Mouse (Mus musculus) liver, embryonic 16.5 days (tissue): ENCODE results near the gene Hoxa5. TPM values are rescaled to one million over a fixed set of nuclear protein-coding genes. Genes with fewer than 3 reads are reported as not detected.

Experiments used
- ATAC-seq: fragments of 200-750 bp; cut with Nextera tagmentation; 2 replicates; pipeline ENCODE4 v1.8.0; 2017; ENCODE audit warnings: low read depth, mild to moderate bottlenecking, moderate number of reproducible peaks, moderate library complexity
- H3K27ac ChIP-seq: fragments of 300-500 bp; sonication (generic); 2 replicates; pipeline ENCODE4 v1.5.1; 2014; ENCODE audit warnings: mild to moderate bottlenecking, low read length
- H3K27me3 ChIP-seq: fragments of 300-500 bp; sonication (generic); 2 replicates; pipeline ENCODE4 v1.6.1; 2014; ENCODE audit warnings: low read depth, low read length, mixed read lengths; ENCODE audit not compliant: control insufficient read depth, insufficient read depth
- H3K36me3 ChIP-seq: fragments of 300-500 bp; sonication (generic); 2 replicates; pipeline ENCODE4 v1.6.1; 2014; ENCODE audit warnings: mild to moderate bottlenecking; ENCODE audit not compliant: control insufficient read depth, insufficient read depth
- H3K4me1 ChIP-seq: fragments of 300-500 bp; sonication (generic); 2 replicates; pipeline ENCODE4 v1.6.1; 2014; ENCODE audit warnings: low read depth, low read length, mixed read lengths; ENCODE audit not compliant: control insufficient read depth
- H3K4me2 ChIP-seq: fragments of 300-500 bp; sonication (generic); 2 replicates; pipeline ENCODE4 v1.6.1; 2014; ENCODE audit warnings: low read depth, low read length, mixed read lengths
- H3K4me3 ChIP-seq: fragments of 300-500 bp; sonication (generic); 2 replicates; pipeline ENCODE4 v1.5.1; 2014; ENCODE audit warnings: low read depth, mild to moderate bottlenecking, low read length
- H3K9ac ChIP-seq: fragments of 300-500 bp; sonication (generic); 2 replicates; pipeline ENCODE4 v1.6.1; 2014; ENCODE audit warnings: low read depth, low read length
- H3K9me3 ChIP-seq: fragments of 300-500 bp; sonication (generic); replicated peaks from 2 replicates; pipeline ENCODE4 v1.6.1; 2016; ENCODE audit warnings: low read length; ENCODE audit not compliant: control insufficient read depth
- WGBS: fragments of 180-500 bp; shearing (Covaris S2); extraction: QIAGEN DNeasy Blood & Tissue Kit; methylation state at CpG from one replicate; pipeline ENCODE4 v1.1.7; 2014; ENCODE audit not compliant: insufficient replicate concordance; 5-methylcytosine and 5-hydroxymethylcytosine counted together
- polyA plus RNA-seq: library from polyadenylated mRNA; unstranded; fragments of >200 nt; fragmentation: Nextera tagmentation; extraction: Ambion mirVana; gene quantifications from 2 replicates; pipeline ENCODE4 v1.2.1, GENCODE M21; 2015

Hoxa5 gene
- polyA plus RNA-seq, 1 experiment from 2014 or later, result 0.68 TPM

GRCm38 (mm10) chr6:52229558-52230416, 25.4 kb upstream of the Hoxa5 start:
- H3K27me3 ChIP-seq, result peaks cover 96% of the 10 kb centered on the region
- no peak overlapping the region for H3K4me2 ChIP-seq
- WGBS, result 1% methylated on average over 43 of the region's 44 CpGs
- no peaks in the 10 kb centered on the region for H3K4me1 ChIP-seq
- H3K27ac ChIP-seq, result no peak overlapping the region
- no peak overlapping the region for H3K4me3 ChIP-seq
- no peak overlapping the region for H3K9ac ChIP-seq
- no peaks in the 10 kb centered on the region for H3K36me3 ChIP-seq
- no peak for ATAC-seq
- H3K9me3 ChIP-seq, result no peaks in the 10 kb centered on the region

- Histone ChIP-seq H3K27ac (no peak overlapping the region), H3K4me3 (no peak overlapping the region), H3K9ac (no peak overlapping the region), H3K4me1 (no peaks in the 10 kb centered on the region), H3K36me3 (no peaks in the 10 kb centered on the region), H3K4me2 (no peak overlapping the region), H3K9me3 (no peaks in the 10 kb centered on the region), H3K27me3 (peaks cover 96% of the 10 kb centered on the region)
- WGBS, result 2% methylated on average over 38 of the region's 38 CpGs
- ATAC-seq, result no peak
Observed at GRCm38 (mm10) chr6:52228475-52229465, 24.4 kb upstream of the Hoxa5 start.

DNA sequence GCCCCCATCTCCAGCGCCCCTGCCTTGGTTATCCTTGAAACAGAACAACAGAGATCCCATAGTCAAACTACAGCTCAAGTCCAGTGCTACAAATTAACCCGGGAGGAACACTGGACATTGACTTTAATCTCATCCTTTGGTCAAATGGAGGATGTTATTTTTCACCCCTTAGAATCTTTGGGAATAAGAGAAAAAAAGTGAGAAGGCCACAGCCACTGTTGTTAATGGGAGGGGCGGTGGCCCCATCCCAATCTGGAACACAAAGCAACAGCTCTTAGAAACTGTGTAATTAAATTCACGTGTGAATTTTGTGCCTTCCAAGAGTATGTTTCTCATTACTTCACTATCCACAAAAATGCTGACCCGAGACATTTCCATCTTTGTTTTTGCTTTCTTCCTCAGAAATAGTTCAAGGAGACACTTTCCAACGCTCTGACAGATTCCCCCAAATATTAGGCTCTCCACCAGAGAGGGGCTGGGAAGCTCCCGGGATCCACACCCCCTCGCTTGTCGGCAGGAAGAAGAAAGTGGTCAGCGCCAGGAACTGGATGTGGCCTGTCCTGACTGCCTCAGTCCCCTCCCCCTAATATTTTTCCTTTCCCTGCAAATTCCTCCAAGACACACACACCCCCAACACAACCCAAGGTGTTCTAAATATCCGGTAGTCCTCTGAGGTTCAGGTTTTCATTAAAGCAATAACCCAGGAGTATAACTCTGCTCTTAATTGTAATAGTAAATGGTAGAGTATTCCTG, 23.3 kb upstream of the Hoxa5 start:
- ATAC-seq, result no peak
- WGBS, result 20% methylated on average over 11 of the region's 11 CpGs
- Histone ChIP-seq H3K36me3 (no peaks in the 10 kb centered on the region), H3K4me3 (no peak overlapping the region), H3K9ac (no peak overlapping the region), H3K9me3 (no peaks in the 10 kb centered on the region), H3K4me1 (no peaks in the 10 kb centered on the region), H3K27me3 (peaks cover 96% of the 10 kb centered on the region), H3K4me2 (no peak overlapping the region), H3K27ac (no peak overlapping the region)

GRCm38 (mm10) chr6:52226569-52227257, 22.3 kb upstream of the Hoxa5 start:
- Histone ChIP-seq H3K9ac (no peak overlapping the region), H3K27me3 (peaks cover 96% of the 10 kb centered on the region), H3K4me3 (no peak overlapping the region), H3K4me2 (0 out of 2 replicates have a peak overlapping the region, but pooled peaks have one; percentile 3), H3K9me3 (no peaks in the 10 kb centered on the region), H3K27ac (no peak overlapping the region), H3K36me3 (no peaks in the 10 kb centered on the region), H3K4me1 (no peaks in the 10 kb centered on the region)
- 7% methylated on average over 26 of the region's 26 CpGs for WGBS
- no peak for ATAC-seq

GRCm38 (mm10) chr6:52225612-52226568, 21.5 kb upstream of the Hoxa5 start:
- peaks cover 98% of the 10 kb centered on the region for H3K27me3 ChIP-seq
- no peak overlapping the region for H3K9ac ChIP-seq

DNA sequence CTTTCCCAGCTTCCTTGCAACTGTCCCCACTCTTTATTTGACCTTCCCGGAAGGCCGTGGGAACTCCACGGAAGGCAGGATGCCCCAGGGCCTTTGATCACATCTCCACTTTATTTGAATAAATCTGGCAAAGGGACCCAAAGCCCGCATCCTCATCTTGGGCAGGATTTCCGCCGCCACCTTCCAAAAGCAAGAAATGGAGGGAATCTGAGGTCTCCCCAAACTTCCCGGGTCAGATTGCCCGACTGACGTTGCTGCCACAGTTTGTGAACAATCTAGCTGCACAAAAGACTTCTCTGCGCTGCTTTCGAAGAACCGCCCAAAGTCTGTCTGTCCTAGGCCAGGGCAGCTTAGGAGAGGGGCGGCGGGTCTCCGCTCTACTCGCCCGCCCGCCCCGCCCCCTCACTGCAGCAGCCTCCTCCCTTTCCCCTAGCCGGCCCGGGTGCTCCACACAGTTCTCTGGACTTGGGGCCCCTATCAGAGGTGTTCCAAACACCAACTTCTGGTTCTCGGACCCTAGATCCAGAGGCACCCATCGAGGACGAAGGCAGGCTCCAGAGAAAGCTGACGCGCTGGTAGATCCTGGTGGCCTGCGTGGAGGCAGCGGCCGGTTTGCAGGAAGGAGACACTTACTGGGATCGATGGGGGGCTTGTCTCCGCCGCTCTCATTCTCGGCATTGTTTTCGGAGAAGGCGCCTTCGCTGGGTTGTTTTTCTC, 20.7 kb upstream of the Hoxa5 start:
- no peak for ATAC-seq
- H3K4me1 ChIP-seq, result peaks cover 3% of the 10 kb centered on the region
- H3K27me3 ChIP-seq, result peaks cover 98% of the 10 kb centered on the region
- H3K9me3 ChIP-seq, result no peaks in the 10 kb centered on the region
- no peak overlapping the region for H3K4me3 ChIP-seq
- H3K4me2 ChIP-seq, result no peak overlapping the region
- WGBS, result 1% methylated on average over 36 of the region's 36 CpGs
- H3K36me3 ChIP-seq, result no peaks in the 10 kb centered on the region
- no peak overlapping the region for H3K9ac ChIP-seq
- H3K27ac ChIP-seq, result no peak overlapping the region

More at GRCm38 (mm10) chr6:52225612-52226568, 21.5 kb upstream of the Hoxa5 start:
- ATAC-seq, result no peak
- peaks cover 3% of the 10 kb centered on the region for H3K4me1 ChIP-seq
- 0 out of 2 replicates have a peak overlapping the region, but pooled peaks have one; percentile 3 for H3K4me2 ChIP-seq
- H3K4me3 ChIP-seq, result peak overlapping the region; percentile 12; the same call in 1 of the 2 replicates
- under 1% methylated on average over 69 of the region's 69 CpGs for WGBS
- no peaks in the 10 kb centered on the region for H3K9me3 ChIP-seq
- H3K36me3 ChIP-seq, result no peaks in the 10 kb centered on the region
- H3K27ac ChIP-seq, result no peak overlapping the region
